Mouse (Mus musculus) heart, embryonic 11.5 days (tissue): ENCODE measurements around the gene Lrch1. TPM values are rescaled to one million over a fixed set of nuclear protein-coding genes. Genes with fewer than 3 reads are reported as not detected.

Source experiments
- ATAC-seq: fragments of 200-750 bp; cut with Nextera tagmentation; replicated peaks from 2 replicates; pipeline ENCODE4 v1.8.0; 2017; ENCODE audit warnings: moderate library complexity; ENCODE audit not compliant: insufficient number of reproducible peaks, low FRiP score, low TSS enrichment
- H3K27ac ChIP-seq: fragments of 300-500 bp; sonication (generic); 2 replicates; pipeline ENCODE4 v1.5.1; 2014; ENCODE audit warnings: mild to moderate bottlenecking, low read depth, low read length
- H3K27me3 ChIP-seq: fragments of 300-500 bp; sonication (generic); 2 replicates; pipeline ENCODE4 v1.6.1; 2014; ENCODE audit warnings: mild to moderate bottlenecking, low read length, mixed read lengths; ENCODE audit not compliant: control insufficient read depth, insufficient read depth
- H3K36me3 ChIP-seq: fragments of 300-500 bp; sonication (generic); 2 replicates; pipeline ENCODE4 v1.6.1; 2014; ENCODE audit warnings: mild to moderate bottlenecking, low read length, moderate library complexity, mixed read lengths; ENCODE audit not compliant: control insufficient read depth, insufficient read depth
- H3K4me1 ChIP-seq: fragments of 300-500 bp; sonication (generic); 2 replicates; pipeline ENCODE4 v1.6.1; 2014; ENCODE audit warnings: low read length; ENCODE audit not compliant: control insufficient read depth, insufficient read depth
- H3K4me2 ChIP-seq: fragments of 300-500 bp; sonication (generic); 2 replicates; pipeline ENCODE4 v1.6.1; 2014; ENCODE audit warnings: mild to moderate bottlenecking, moderate library complexity
- H3K4me3 ChIP-seq: fragments of 300-500 bp; sonication (generic); 2 replicates; pipeline ENCODE4 v1.5.1; 2014; ENCODE audit warnings: low read depth, low read length
- H3K9ac ChIP-seq: fragments of 300-500 bp; sonication (generic); 2 replicates; pipeline ENCODE4 v1.6.1; 2014; ENCODE audit warnings: mild to moderate bottlenecking, low read depth, low read length, moderate library complexity
- H3K9me3 ChIP-seq: fragments of 300-500 bp; sonication (generic); replicated peaks from 2 replicates; pipeline ENCODE4 v1.6.1; 2016; ENCODE audit warnings: low read length; ENCODE audit not compliant: control insufficient read depth
- WGBS: fragments of 180-500 bp; shearing (Covaris S2); extraction: QIAGEN DNeasy Blood & Tissue Kit; methylation state at CpG from one replicate; pipeline ENCODE4 v1.1.7; 2014; ENCODE audit not compliant: insufficient replicate concordance; 5-methylcytosine and 5-hydroxymethylcytosine counted together
- polyA plus RNA-seq: library from polyadenylated mRNA; unstranded; fragments of >200 nt; fragmentation: Nextera tagmentation; extraction: Ambion mirVana; gene quantifications from 2 replicates; pipeline ENCODE4 v1.2.1, GENCODE M21; 2014

The Lrch1 gene
- polyA plus RNA-seq, 1 experiment from 2014 or later: 10.0 TPM

DNA sequence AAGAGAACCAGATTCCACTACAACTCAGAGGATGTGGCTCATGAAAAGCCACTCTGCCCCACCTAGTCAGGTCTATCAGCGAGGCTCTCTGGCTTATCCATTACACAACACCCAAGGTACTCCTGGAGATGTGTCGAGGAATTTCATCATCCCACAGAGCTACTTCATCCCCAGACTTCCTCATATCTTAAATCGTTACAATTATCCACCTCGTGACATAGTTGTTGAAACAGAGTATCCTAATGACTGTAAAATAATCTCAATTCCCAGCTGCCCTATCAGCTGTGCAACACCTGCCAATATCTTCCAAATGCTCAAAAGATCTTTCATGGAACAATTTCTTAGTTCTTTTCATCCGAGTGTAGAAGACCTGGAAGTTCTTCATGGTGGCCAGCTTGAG is 35.4 kb upstream of the Lrch1 start:
- 60% methylated on average over 5 of the region's 5 CpGs for WGBS
- no peak overlapping the region for H3K4me2 ChIP-seq
- H3K27ac ChIP-seq: no peak overlapping the region
- H3K4me1 ChIP-seq: no peaks in the 10 kb centered on the region
- no peaks in the 10 kb centered on the region for H3K27me3 ChIP-seq
- no peaks in the 10 kb centered on the region for H3K9me3 ChIP-seq
- no peak overlapping the region for H3K9ac ChIP-seq
- no peak for ATAC-seq
- H3K36me3 ChIP-seq: no peaks in the 10 kb centered on the region
- no peak overlapping the region for H3K4me3 ChIP-seq

DNA sequence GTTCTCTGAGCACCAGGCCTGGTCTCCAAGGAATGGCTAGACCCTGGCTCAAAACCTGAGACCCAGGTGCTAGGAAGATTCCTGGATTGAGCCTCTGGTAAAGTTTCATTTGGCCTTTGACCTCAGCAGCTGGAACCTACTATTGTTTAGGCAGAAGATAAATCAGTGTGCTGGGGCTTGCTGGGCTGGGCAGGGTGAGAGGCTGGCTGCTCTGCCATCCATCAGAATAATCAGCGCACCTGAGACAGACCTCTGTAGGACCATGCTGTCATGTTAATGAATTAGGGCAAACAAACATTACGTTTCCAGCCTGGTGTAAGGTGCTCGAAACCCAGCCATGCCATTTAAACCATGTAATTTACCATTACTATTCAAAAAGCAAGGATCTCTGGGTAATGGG is 33.3 kb upstream of the Lrch1 start:
- Histone ChIP-seq H3K4me3 (no peak overlapping the region), H3K36me3 (no peaks in the 10 kb centered on the region), H3K4me1 (no peaks in the 10 kb centered on the region), H3K9ac (no peak overlapping the region), H3K9me3 (no peaks in the 10 kb centered on the region), H3K27me3 (no peaks in the 10 kb centered on the region), H3K4me2 (no peak overlapping the region), H3K27ac (no peak overlapping the region)
- 64% methylated on average over 3 of the region's 3 CpGs for WGBS
- ATAC-seq: no peak

DNA sequence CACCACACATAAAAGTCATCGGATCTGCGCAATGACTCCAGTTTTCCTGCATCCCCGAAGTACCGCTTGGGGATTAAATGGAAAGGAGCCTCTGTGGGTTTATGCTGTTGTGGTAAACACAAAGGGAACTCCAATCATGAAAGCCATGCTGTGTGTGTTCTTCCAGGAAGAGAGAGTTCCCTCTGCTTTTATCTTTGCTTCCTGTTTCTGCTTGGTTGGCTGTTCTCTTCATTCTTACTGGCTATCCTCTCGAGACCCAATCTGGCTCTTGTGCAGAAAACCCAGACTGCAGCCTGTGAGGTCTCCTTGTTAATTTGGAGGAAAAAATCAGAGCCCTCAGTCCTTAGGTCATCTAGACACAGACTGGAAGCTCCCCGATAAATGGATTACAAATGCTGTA is 29.3 kb upstream of the Lrch1 start:
- H3K9ac ChIP-seq: no peak overlapping the region
- no peaks in the 10 kb centered on the region for H3K36me3 ChIP-seq
- WGBS: 66% methylated on average over 6 of the region's 6 CpGs
- no peak overlapping the region for H3K27ac ChIP-seq
- no peak for ATAC-seq
- H3K4me2 ChIP-seq: no peak overlapping the region
- no peaks in the 10 kb centered on the region for H3K9me3 ChIP-seq
- H3K4me3 ChIP-seq: no peak overlapping the region
- H3K4me1 ChIP-seq: peaks cover 9% of the 10 kb centered on the region
- no peaks in the 10 kb centered on the region for H3K27me3 ChIP-seq

DNA sequence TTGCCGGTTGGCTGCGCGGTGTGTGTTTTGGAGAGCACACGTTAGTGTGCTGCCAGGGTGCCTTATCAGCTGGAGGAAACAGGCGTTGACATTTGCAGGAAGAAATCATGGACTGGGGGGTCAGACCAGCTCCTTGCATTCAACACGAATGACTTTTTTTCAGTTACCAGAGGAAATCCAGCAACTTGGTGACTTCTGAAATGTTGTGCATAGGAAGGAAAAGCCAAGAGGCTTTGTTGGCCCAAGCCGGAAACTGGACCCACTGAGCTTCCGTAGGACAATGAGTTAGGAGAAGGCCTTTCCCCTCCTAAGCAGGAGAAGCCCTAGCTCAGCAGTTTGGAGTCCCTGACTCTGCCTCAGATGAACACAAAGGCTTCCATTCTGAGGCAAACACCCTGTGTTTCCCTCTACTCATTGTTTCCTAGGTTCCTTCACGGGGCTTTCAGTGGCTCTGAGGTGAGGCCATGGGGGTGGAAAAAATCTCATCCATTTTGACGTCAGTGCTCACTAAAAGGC is 26.5 kb upstream of the Lrch1 start:
- Histone ChIP-seq H3K9ac (no peak overlapping the region), H3K9me3 (no peaks in the 10 kb centered on the region), H3K4me1 (peaks cover 9% of the 10 kb centered on the region), H3K27ac (peak overlapping the region; percentile 60), H3K4me3 (no peak overlapping the region), H3K27me3 (no peaks in the 10 kb centered on the region), H3K36me3 (no peaks in the 10 kb centered on the region), H3K4me2 (no peak overlapping the region)
- 36% methylated on average over 10 of the region's 10 CpGs for WGBS
- no peak for ATAC-seq

DNA sequence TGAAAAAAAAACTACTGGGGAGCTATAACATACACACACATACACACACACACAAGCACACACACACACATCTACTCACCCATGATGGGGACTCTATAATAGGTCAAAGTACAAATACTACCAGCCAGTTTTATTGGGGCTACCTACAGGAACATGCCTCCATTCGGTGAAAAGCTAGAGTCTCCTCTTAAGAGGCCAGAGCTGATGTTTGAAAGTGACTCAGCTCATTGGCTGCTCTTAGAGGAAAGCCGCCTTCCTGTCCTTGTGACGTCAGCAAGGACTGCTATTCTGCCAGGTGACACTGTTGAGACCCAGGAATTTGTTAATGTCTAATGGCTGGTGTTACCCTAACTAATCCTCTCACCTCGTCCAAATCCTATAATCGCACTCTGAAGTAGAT is 25.0 kb upstream of the Lrch1 start:
- Histone ChIP-seq H3K4me2 (no peak overlapping the region), H3K4me3 (no peak overlapping the region), H3K4me1 (peaks cover 9% of the 10 kb centered on the region), H3K9ac (no peak overlapping the region), H3K27me3 (no peaks in the 10 kb centered on the region), H3K36me3 (no peaks in the 10 kb centered on the region), H3K9me3 (no peaks in the 10 kb centered on the region), H3K27ac (no peak overlapping the region)
- ATAC-seq: no peak
- WGBS: 67% methylated on average over 5 of the region's 5 CpGs

DNA sequence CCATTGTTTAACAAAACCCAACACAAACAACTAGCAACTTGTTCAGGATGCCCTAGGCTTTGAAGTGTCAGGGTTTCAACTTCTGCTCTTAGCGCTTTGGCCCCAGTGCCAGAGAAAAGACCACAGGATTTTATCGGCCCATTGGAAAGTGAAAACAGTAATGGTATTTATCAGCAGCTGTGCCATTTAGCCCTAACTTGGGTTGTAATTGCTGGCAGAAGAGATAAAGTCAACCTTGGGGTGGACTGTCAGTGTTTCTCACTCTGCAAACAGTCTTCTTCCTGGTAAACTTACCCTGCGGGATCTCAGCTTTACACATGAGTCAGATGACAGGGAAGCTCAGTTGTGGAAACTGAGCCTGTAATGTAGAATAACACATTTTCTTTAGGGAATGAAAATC is 24.5 kb upstream of the Lrch1 start:
- Histone ChIP-seq H3K4me1 (peaks cover 9% of the 10 kb centered on the region), H3K27ac (no peak overlapping the region), H3K4me2 (no peak overlapping the region), H3K36me3 (no peaks in the 10 kb centered on the region), H3K9ac (no peak overlapping the region), H3K9me3 (no peaks in the 10 kb centered on the region), H3K27me3 (no peaks in the 10 kb centered on the region), H3K4me3 (no peak overlapping the region)
- ATAC-seq: no peak
- WGBS: 13% methylated on average over 3 of the region's 3 CpGs

DNA sequence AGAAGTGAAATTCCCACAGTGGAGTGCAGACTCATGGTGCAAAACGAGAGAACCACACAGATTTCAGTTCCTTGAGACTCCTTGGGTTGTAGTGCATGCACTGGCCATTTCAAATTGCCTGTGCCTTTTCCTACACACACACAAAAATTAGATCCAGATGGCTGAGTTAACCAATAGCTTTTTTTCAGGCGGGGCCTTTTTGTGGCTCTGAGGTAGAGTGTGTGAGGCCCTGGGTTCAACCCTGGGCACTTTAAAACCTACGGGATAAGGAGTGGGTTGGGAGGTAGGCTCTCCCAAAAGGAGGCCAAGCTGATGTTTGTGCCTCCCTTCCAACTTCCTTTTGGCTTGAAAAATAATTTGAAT is 15.7 kb upstream of the Lrch1 start:
- Histone ChIP-seq H3K27me3 (no peaks in the 10 kb centered on the region), H3K4me2 (no peak overlapping the region), H3K4me3 (no peak overlapping the region), H3K4me1 (no peaks in the 10 kb centered on the region), H3K36me3 (no peaks in the 10 kb centered on the region), H3K9ac (no peak overlapping the region), H3K9me3 (no peaks in the 10 kb centered on the region), H3K27ac (no peak overlapping the region)
- no peak for ATAC-seq
- 71% methylated on average over 3 of the region's 3 CpGs for WGBS

DNA sequence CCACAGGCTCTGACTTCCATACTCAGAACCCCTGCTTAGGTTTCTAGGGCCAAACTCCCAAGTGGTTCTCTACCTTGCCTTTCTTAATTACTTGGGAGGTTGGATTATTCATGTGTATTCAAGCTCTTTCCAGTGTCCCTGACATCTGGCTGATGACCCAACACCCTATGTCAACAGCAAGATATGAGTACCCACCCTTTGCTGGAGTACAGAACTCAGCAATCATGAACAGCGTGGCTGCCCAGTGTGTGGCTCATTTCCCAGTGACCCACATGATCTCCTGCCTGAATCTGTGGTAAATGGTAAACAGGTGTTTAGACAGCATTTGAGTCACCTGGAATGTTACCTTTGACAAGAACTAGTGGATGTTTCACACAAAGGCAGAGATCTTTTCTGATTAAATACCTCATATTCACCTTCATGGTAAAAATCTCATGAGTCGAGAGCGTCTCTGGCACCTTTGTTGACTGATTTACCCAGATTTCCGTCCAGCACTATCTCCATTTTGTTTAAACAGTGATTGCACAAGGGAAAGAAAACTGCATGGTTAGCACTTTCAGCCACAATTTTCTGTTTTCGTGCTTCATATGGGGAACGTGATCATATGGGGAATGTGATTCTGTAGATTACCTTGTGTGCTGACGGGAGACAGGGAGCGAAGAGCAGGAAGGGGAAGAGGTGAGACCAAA is 15.2 kb upstream of the Lrch1 start:
- no peak for ATAC-seq
- 76% methylated on average over 8 of the region's 8 CpGs for WGBS
- Histone ChIP-seq H3K9me3 (no peaks in the 10 kb centered on the region), H3K9ac (no peak overlapping the region), H3K36me3 (no peaks in the 10 kb centered on the region), H3K27me3 (no peaks in the 10 kb centered on the region), H3K27ac (no peak overlapping the region), H3K4me1 (no peaks in the 10 kb centered on the region), H3K4me3 (no peak overlapping the region), H3K4me2 (no peak overlapping the region)

DNA sequence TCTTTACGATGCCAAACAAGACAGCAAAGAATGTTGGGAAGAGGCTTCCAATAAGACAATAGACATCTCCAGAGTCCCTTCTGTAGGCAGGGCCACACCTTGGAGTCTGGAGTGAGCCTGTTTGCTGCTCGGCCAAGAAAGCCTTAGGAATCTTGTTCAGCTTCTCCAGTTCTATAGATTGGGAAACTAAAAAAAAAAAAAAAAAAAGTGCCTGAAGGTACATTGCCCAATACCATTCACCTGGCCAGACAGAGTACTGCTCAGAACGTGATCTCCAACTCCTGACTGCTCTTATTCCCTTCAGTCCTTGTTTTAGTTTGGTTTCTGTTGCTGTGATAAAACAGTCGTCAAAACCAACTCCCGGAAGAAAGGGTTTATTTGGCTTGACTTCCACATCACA is 12.9 kb upstream of the Lrch1 start:
- H3K27ac ChIP-seq: no peak overlapping the region
- no peak overlapping the region for H3K9ac ChIP-seq
- H3K27me3 ChIP-seq: no peaks in the 10 kb centered on the region
- H3K4me2 ChIP-seq: no peak overlapping the region
- no peaks in the 10 kb centered on the region for H3K9me3 ChIP-seq
- H3K4me1 ChIP-seq: no peaks in the 10 kb centered on the region
- no peak overlapping the region for H3K4me3 ChIP-seq
- 71% methylated on average over 5 of the region's 5 CpGs for WGBS
- ATAC-seq: no peak
- no peaks in the 10 kb centered on the region for H3K36me3 ChIP-seq
